Mouse (Mus musculus): ENCODE data around the gene Gm5592. TPM values are rescaled to one million over a fixed set of nuclear protein-coding genes. Genes with fewer than 3 reads are reported as not detected.
"Not testable (repeated sequence)": the region's sequence is repeated elsewhere in the genome, so short reads cannot be mapped to it uniquely, and the experiment has no call there.

Gm5592 gene
- total RNA-seq (2014; rRNA removed) (not detected in 2 replicates), polyA plus RNA-seq (2012; rRNA removed) (not detected in 2 replicates)

GRCm38 (mm10) chr7:41153541-41153940 is at the start of gene Gm5592:
Gm5592 (plus strand) TSS chr7:41153841.
- H3K9ac ChIP-seq (ENCODE audit: low read depth, low read length); H3K27ac ChIP-seq (replicated peaks; ENCODE audit: insufficient read depth, low read depth, low read length); H3K36me3 ChIP-seq (ENCODE audit: control insufficient read depth, insufficient read depth, low read length); H3K4me1 ChIP-seq (ENCODE audit: control insufficient read depth, insufficient read depth, low read length); H3K79me2 ChIP-seq (ENCODE audit: control insufficient read depth, insufficient read depth, low read length); H3K4me3 ChIP-seq (ENCODE audit: insufficient read depth, low read depth, low read length); DNase-seq (ENCODE audit: extremely low read depth, low read depth, low spot score); H3K27me3 ChIP-seq (ENCODE audit: control insufficient read depth, insufficient read depth, low read length): not testable (repeated sequence)
- WGBS: 81% methylated on average over 4 of the region's 4 CpGs

- 90% methylated on average over 2 of the region's 2 CpGs for WGBS
- H3K4me1 ChIP-seq (ENCODE audit: control insufficient read depth, insufficient read depth, low read length); H3K4me3 ChIP-seq (ENCODE audit: insufficient read depth, low read depth, low read length); DNase-seq (ENCODE audit: extremely low read depth, low read depth, low spot score); H3K9ac ChIP-seq (ENCODE audit: low read depth, low read length); H3K27me3 ChIP-seq (ENCODE audit: control insufficient read depth, insufficient read depth, low read length); H3K79me2 ChIP-seq (ENCODE audit: control insufficient read depth, insufficient read depth, low read length); H3K27ac ChIP-seq (replicated peaks; ENCODE audit: insufficient read depth, low read depth, low read length); H3K36me3 ChIP-seq (ENCODE audit: control insufficient read depth, insufficient read depth, low read length): not testable (repeated sequence)
Measured at GRCm38 (mm10) chr7:41155806-41156205, 2.2 kb downstream of the Gm5592 start.

DNA sequence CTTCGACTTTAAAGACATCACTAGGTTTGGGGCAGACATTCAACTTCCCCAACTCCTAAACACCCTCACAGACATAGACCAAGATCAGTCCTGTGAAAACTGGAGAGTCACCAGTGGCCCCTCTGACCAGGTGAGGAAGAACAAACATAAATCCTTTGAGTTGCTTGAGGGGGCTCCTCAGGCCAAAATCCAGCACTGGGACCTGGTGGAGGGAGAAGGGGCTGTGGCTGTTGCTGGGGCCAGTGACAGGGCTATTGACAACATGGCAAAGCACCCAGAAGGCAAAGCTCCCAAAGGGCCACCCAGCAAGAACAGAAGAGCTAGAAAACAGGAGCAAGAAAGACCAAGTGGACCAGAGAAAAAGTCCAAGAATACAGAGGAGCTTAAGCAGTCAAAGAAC is 4.2 kb downstream of the Gm5592 start:
- H3K27me3 ChIP-seq (ENCODE audit: control insufficient read depth, insufficient read depth, low read length); DNase-seq (ENCODE audit: extremely low read depth, low read depth, low spot score); H3K4me3 ChIP-seq (ENCODE audit: insufficient read depth, low read depth, low read length); H3K79me2 ChIP-seq (ENCODE audit: control insufficient read depth, insufficient read depth, low read length); H3K36me3 ChIP-seq (ENCODE audit: control insufficient read depth, insufficient read depth, low read length); H3K27ac ChIP-seq (replicated peaks; ENCODE audit: insufficient read depth, low read depth, low read length); H3K4me1 ChIP-seq (ENCODE audit: control insufficient read depth, insufficient read depth, low read length); H3K9ac ChIP-seq (ENCODE audit: low read depth, low read length): not testable (repeated sequence)
- WGBS: no CpG with 5 or more reads among the region's 1 CpGs

- not testable (repeated sequence) for H3K4me3 ChIP-seq (ENCODE audit: insufficient read depth, low read depth, low read length); H3K79me2 ChIP-seq (ENCODE audit: control insufficient read depth, insufficient read depth, low read length); H3K27ac ChIP-seq (replicated peaks; ENCODE audit: insufficient read depth, low read depth, low read length); DNase-seq (ENCODE audit: extremely low read depth, low read depth, low spot score); H3K4me1 ChIP-seq (ENCODE audit: control insufficient read depth, insufficient read depth, low read length); H3K36me3 ChIP-seq (ENCODE audit: control insufficient read depth, insufficient read depth, low read length); H3K9ac ChIP-seq (ENCODE audit: low read depth, low read length); H3K27me3 ChIP-seq (ENCODE audit: control insufficient read depth, insufficient read depth, low read length)
- WGBS: 59% methylated on average over 2 of the region's 2 CpGs
Measured at GRCm38 (mm10) chr7:41158562-41158961, 4.9 kb downstream of the Gm5592 start.

DNA sequence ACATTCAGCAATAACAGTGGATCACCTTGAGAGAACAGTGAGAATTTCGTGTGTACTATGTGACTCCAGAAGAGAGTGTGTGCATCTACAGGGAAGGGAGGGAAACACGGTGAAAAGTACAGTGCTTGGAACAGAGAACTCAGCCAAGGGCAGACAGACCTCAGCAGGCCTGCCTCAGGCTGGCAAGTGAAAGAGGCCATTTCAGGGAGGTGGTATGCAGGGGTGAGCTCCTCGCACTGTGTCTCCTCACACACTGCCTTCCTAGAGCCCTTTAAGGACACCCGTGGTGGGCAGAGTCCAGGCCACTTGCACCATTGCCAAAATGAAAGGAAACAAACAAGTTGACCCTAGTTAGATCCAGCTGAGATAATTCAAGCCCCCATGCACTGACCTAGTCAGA is 40.0 kb downstream of the Gm5592 start:
- DNase-seq (ENCODE audit: extremely low read depth, low read depth, low spot score): no peak
- Histone ChIP-seq H3K9ac (ENCODE audit: low read depth, low read length) (no peak overlapping the region), H3K27me3 (ENCODE audit: control insufficient read depth, insufficient read depth, low read length) (no peaks in the 10 kb centered on the region), H3K79me2 (ENCODE audit: control insufficient read depth, insufficient read depth, low read length) (no peaks in the 10 kb centered on the region), H3K27ac (replicated peaks; ENCODE audit: insufficient read depth, low read depth, low read length) (no peak overlapping the region), H3K36me3 (ENCODE audit: control insufficient read depth, insufficient read depth, low read length) (no peaks in the 10 kb centered on the region), H3K4me3 (ENCODE audit: insufficient read depth, low read depth, low read length) (no peak overlapping the region), H3K4me1 (ENCODE audit: control insufficient read depth, insufficient read depth, low read length) (no peaks in the 10 kb centered on the region)
- 61% methylated on average over 4 of the region's 4 CpGs for WGBS
- no peak for TF ChIP-seq CTCF (IDR thresholded peaks at IDR 0.05; ENCODE audit: low read depth, low read length)
- TF ChIP-seq POLR2A (IDR thresholded peaks at IDR 0.05; ENCODE audit: extremely low read depth, insufficient read depth, low read length): no peak

Other genes with a start within 250 kb of the Gm5592 start
- not detected in 2 replicates for gene 4930433I11Rik, start 166.3 kb upstream of the Gm5592 start, total RNA-seq (2014; rRNA removed)
- gene 4930433I11Rik, start 166.3 kb upstream of the Gm5592 start, polyA plus RNA-seq (2012; rRNA removed): not detected in 2 replicates
- gene Gm4884, start 121.1 kb upstream of the Gm5592 start, total RNA-seq (2014; rRNA removed): not detected in 2 replicates
- not detected in 2 replicates for gene Gm4884, start 121.1 kb upstream of the Gm5592 start, polyA plus RNA-seq (2012; rRNA removed)
- gene AI987944, start 239.5 kb downstream of the Gm5592 start, total RNA-seq (2014; rRNA removed): 13.9 and 21.8 TPM in 2 replicates
- 3.4 and 3.9 TPM in 2 replicates for gene AI987944, start 239.5 kb downstream of the Gm5592 start, polyA plus RNA-seq (2012; rRNA removed)